Mouse (Mus musculus) erythroblast, adult 5-6 weeks (primary cell): ENCODE measurements around the gene Pou2af1. TPM values are rescaled to one million over a fixed set of nuclear protein-coding genes. Genes with fewer than 3 reads are reported as not detected.

Source experiments
- ATAC-seq: replicated peaks from 2 replicates; pipeline ENCODE4 v1.8.0; 2016; ENCODE audit warnings: moderate number of reproducible peaks, mild to moderate bottlenecking, moderate TSS enrichment, inconsistent platforms; ENCODE audit not compliant: poor library complexity, low FRiP score, severe bottlenecking
- total RNA-seq, 2 experiments: library from RNA; stranded (forward) in 1 of 2; stranded (reverse) in 1 of 2; fragments of 150-400 nt in 1 of 2; fragments of 200-764, 138-1000 nt in 1 of 2; gene quantifications; 2 replicates each; pipeline versions ENCODE4 v1.2.3 to v1.2.4; 2015 to 2017; ENCODE audit warnings: low replicate concordance in 2 of 2

Pou2af1 gene
- total RNA-seq, 2 experiments from 2014 or later: 0.09 to 3.7 TPM

- no peak for ATAC-seq
Observed at GRCm38 (mm10) chr9:51215311-51215710, 1.8 kb downstream of the Pou2af1 start.

DNA sequence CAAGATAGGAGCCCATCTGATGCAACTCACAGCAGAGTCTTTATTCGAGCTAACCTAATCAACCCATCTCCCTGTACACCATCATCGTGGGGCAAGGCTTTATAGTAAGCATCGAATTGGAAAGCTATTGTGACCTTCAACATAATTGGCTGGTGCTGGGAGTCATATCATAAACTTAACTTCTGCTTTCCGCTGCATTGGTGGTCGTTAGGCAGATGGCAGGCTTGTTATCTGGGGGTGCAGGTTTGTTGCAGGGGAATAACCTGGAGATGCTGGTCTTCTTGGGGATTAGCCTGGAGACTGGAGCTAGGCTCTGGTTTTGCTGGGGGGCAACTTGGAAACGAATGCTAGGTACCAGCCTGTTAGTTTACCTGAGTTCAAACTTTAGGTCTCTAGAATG is 2.4 kb downstream of the Pou2af1 start:
- no peak for ATAC-seq

- ATAC-seq: no peak
Observed at GRCm38 (mm10) chr9:51225636-51226166, 12.2 kb downstream of the Pou2af1 start.

DNA sequence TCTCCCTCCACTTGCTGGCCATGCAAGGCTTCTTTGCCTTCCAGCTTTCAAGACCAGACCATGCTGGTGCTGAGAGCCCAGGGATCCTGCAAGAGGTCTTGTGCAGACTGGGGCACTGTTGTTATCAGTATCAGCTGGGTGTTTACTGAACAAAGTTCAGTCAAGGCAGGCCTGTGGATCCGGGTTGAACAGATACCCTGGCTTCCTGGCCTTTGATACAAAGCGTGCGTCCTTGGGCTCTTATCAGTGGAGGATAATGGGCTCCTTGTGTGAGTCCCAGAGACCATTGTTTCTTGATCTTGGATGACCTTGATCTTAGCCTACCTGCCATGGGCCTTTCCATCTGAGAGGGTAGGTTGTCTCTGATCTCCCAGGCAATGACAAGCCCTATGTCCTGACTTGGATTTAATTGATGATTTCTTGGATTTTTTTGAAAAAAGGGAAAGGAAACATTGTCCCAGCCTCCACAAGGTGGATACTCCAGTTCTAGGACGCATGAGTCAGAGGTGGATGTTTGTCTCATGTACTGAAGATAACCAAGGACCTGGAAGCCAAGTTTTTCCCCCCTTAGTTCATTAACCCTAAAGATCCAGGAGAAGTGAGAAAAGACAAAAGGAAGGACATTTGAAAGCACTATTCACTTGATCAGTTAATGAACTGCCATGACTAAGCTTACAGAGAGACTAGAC is 17.3 kb downstream of the Pou2af1 start:
- ATAC-seq: no peak

DNA sequence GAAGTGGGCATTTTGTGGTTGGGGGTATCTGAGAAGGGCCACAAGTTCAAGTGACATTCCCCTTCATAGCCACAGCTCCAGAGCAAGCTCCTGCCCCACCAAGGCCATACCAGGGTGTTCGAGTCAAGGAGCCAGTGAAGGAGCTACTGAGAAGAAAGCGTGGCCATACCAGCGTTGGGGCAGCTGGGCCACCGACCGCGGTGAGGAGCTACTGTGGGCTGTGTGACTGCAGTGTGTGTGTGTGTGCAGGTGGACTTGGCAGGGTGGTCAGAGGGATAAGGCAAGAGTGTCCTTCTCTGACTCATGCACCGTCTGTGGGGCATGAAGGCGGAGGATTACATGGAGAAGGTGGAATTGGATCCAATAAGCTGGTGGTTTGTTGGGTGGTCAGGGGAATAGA is 18.7 kb downstream of the Pou2af1 start:
- ATAC-seq: no peak

DNA sequence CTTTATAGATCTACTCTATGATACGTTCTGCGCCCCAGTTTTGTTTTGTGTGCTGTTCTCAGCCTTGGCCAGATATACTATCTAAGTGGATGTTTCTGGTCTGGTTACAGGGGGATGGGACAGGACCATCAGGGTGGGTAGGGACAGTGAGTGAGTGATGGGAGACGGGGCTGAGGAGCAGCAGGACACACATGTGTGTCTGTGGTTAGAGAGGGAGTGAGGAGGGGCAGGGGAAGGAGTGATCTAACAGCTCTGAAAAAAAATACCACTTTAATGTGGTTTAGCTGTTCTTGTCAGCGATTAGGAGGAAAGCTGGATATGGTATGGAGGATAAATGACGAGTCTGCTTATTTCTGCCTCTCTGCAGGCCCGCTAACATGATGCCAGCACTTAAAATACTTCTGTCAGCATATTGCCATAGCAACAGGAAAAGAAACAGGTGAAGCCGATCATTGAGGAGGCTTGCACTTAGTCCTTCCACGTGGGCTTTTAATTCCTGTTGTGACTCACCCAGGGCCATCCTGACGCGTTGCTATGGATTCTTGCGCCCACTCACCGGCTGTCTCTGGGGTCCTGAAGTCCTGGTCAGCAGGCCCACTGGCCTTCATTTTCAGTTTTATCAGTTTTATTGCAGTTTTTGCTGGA is 25.4 kb downstream of the Pou2af1 start:
- ATAC-seq: no peak

- ATAC-seq: no peak
Observed at GRCm38 (mm10) chr9:51256780-51257502, 43.4 kb downstream of the Pou2af1 start.

GRCm38 (mm10) chr9:51258426-51258825 is 44.9 kb downstream of the Pou2af1 start:
- no peak for ATAC-seq

- no peak for ATAC-seq
Observed at GRCm38 (mm10) chr9:51268852-51269251, 55.3 kb downstream of the Pou2af1 start.

GRCm38 (mm10) chr9:51271073-51271472 is 57.6 kb downstream of the Pou2af1 start:
- no peak for ATAC-seq

DNA sequence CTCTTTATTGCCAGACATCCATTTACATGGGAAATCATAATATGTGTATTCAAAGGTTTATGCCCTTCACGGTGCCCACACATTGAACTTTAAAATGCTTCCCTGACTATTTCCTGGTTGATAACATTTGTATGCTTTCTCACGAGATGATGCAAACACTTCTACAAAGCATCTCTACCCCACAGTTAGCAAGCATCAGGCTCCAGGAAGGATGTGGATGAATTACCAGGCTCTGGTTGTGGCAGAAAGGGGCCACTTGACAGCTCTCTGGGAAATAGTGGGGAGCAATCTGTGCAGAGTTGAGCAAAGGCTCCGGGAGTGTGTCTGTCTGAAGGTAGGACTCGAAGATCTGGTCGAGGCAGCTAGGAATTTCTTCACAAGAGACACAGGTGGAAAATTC is 58.6 kb downstream of the Pou2af1 start:
- no peak for ATAC-seq

- ATAC-seq: no peak
Observed at GRCm38 (mm10) chr9:51273581-51274154, 60.2 kb downstream of the Pou2af1 start.

- ATAC-seq: no peak
Observed at GRCm38 (mm10) chr9:51274678-51275077, 61.2 kb downstream of the Pou2af1 start.

GRCm38 (mm10) chr9:51277834-51278498 is 64.5 kb downstream of the Pou2af1 start:
- no peak for ATAC-seq

- no peak for ATAC-seq
Observed at GRCm38 (mm10) chr9:51278500-51279381, 65.2 kb downstream of the Pou2af1 start, which contains the start of gene Colca2. Gene Colca2 (minus strand): TSS chr9:51278569.

- ATAC-seq: no peak
Observed at GRCm38 (mm10) chr9:51286079-51286478, 72.6 kb downstream of the Pou2af1 start.
